In genomic region chr10:80929299-80930226, GRCm38 (mm10) we compare ENCODE assay signal across 8 mouse cellular contexts. TPM values are rescaled to one million over a fixed set of nuclear protein-coding genes. Genes with fewer than 3 reads are reported as not detected.
DNase-seq lines count a peak whose midpoint lies in the region; ATAC-seq and TF ChIP-seq lines count a peak whose summit lies in the region.

Gadd45b (plus strand) TSS chr10:80930073.

- peaks cover 50% of the 10 kb centered on the region for H3K27me3 ChIP-seq in G1E (ENCODE audit: insufficient read depth, low read length)
- peaks cover 32% of the 10 kb centered on the region for H3K27me3 ChIP-seq in forebrain, embryonic 16.5 days (replicated peaks; ENCODE audit: control insufficient read depth, insufficient read depth, low read length)
- no peaks in the 10 kb centered on the region; the same call in 1 of the 2 replicates for H3K27me3 ChIP-seq in lung, embryonic 16.5 days (ENCODE audit: control insufficient read depth, insufficient read depth, low read depth, low read length)

- peak; percentile 0; the same call in 1 of the 2 replicates for TF ChIP-seq CTCF in G1E (IDR thresholded peaks at IDR 0.05; ENCODE audit: low read depth, low read length)

- no peaks in the 10 kb centered on the region for H3K36me3 ChIP-seq in G1E (replicated peaks)
- no peaks in the 10 kb centered on the region for H3K36me3 ChIP-seq in forebrain, embryonic 16.5 days (ENCODE audit: control insufficient read depth, insufficient read depth)
- no peaks in the 10 kb centered on the region for H3K36me3 ChIP-seq in lung, embryonic 16.5 days (ENCODE audit: control insufficient read depth, insufficient read depth, low read length)

- under 1% methylated on average over 54 of the region's 56 CpGs for WGBS in forebrain, embryonic 16.5 days
- WGBS in lung, embryonic 16.5 days, result under 1% methylated on average over 56 of the region's 56 CpGs

- no peaks in the 10 kb centered on the region for H3K9me3 ChIP-seq in G1E (replicated peaks)
- H3K9me3 ChIP-seq in forebrain, embryonic 16.5 days (ENCODE audit: control insufficient read depth, low read length), result no peaks in the 10 kb centered on the region
- no peaks in the 10 kb centered on the region for H3K9me3 ChIP-seq in lung, embryonic 16.5 days (ENCODE audit: control insufficient read depth, low read length)

- H3K27ac ChIP-seq in forebrain, embryonic 16.5 days (ENCODE audit: low read length), result peak within 1 kb of the TSS; percentile 69
- H3K27ac ChIP-seq in lung, embryonic 16.5 days (ENCODE audit: low read length), result peak within 1 kb of the TSS; percentile 99

- peak; percentile 96 for ATAC-seq in G1E (ENCODE audit: extremely low read depth, insufficient number of reproducible peaks, low FRiP score, poor library complexity, severe bottlenecking)
- peak; percentile 91 for ATAC-seq in forebrain, embryonic 16.5 days
- ATAC-seq in hematopoietic stem cell, adult 5-6 weeks (replicated peaks in 1 of 2; ENCODE audit: insufficient read depth in 1 of 2, low FRiP score in 2 of 2, low TSS enrichment in 1 of 2, low read depth in 1 of 2, poor library complexity in 2 of 2, severe bottlenecking in 2 of 2), result peak; percentile 84 to 88
- ATAC-seq in lung, embryonic 16.5 days (ENCODE audit: low read depth), result peak; percentile 90

- H3K4me2 ChIP-seq in forebrain, embryonic 16.5 days (ENCODE audit: low read length), result peak within 1 kb of the TSS; percentile 91
- H3K4me2 ChIP-seq in lung, embryonic 16.5 days (ENCODE audit: low read depth, low read length), result peak within 1 kb of the TSS; percentile 89

- peak within 1 kb of the TSS; percentile 88 for H3K9ac ChIP-seq in forebrain, embryonic 16.5 days (replicated peaks; ENCODE audit: low read depth, low read length)
- H3K9ac ChIP-seq in lung, embryonic 16.5 days (ENCODE audit: low read length), result peak within 1 kb of the TSS; percentile 76

- H3K4me3 ChIP-seq in G1E (ENCODE audit: low read depth, low read length), result peak within 1 kb of the TSS; percentile 77
- H3K4me3 ChIP-seq in forebrain, embryonic 16.5 days (replicated peaks; ENCODE audit: low read length), result peak within 1 kb of the TSS; percentile 61
- peak within 1 kb of the TSS; percentile 66 for H3K4me3 ChIP-seq in lung, embryonic 16.5 days (ENCODE audit: low read length)

- peak; percentile 100 for DNase-seq in G1E (ENCODE audit: low spot score)
- DNase-seq in cerebellum, adult 11-12 months, result peak; percentile 99
- peak; percentile 93 for DNase-seq in layer of hippocampus, adult 9-10 months (ENCODE audit: low spot score)
- DNase-seq in ovary, postnatal 10 days (ENCODE audit: low spot score), result peak; percentile 94
- peak; percentile 99 for DNase-seq in thymus, postnatal 10 days (ENCODE audit: low spot score in 2 of 2)

- H3K4me1 ChIP-seq in G1E (ENCODE audit: insufficient read depth, low read depth, low read length), result peaks cover 58% of the 10 kb centered on the region
- H3K4me1 ChIP-seq in forebrain, embryonic 16.5 days (replicated peaks; ENCODE audit: control insufficient read depth, insufficient read depth, low read length), result peaks cover 49% of the 10 kb centered on the region
- peaks cover 26% of the 10 kb centered on the region for H3K4me1 ChIP-seq in lung, embryonic 16.5 days (replicated peaks; ENCODE audit: control insufficient read depth, insufficient read depth, low read length)

RNA-seq across cellular contexts. Expression of gene Gadd45b, which starts in this region (rescaled TPM):
- total RNA-seq in G1E (2014; fragmentation: Nextera tagmentation), result 2.1 and 5.7 TPM in 2 replicates
- total RNA-seq in G1E (2017), result 1.1 and 1.9 TPM in 2 replicates
- polyA plus RNA-seq in G1E (2012), result 2.8 and 3.7 TPM in 2 replicates
- polyA plus RNA-seq in forebrain, embryonic 16.5 days (2015; fragmentation: Nextera tagmentation; extraction: Ambion mirVana), result 5.8 and 7.0 TPM in 2 replicates
- 24.2 and 25.4 TPM in 2 replicates for total RNA-seq in hematopoietic stem cell, adult 5-6 weeks (2017)
- 57.3 and 63.6 TPM in 2 replicates for polyA plus RNA-seq in lung, embryonic 16.5 days (2015; fragmentation: Nextera tagmentation; extraction: Ambion mirVana)

Comparison
In these comparisons a context has a peak if more than half of its experiments do, and no peak if none do; other contexts are left out.
1. Peak in every context shown above with its lines: DNase-seq, ATAC-seq, H3K4me3 ChIP-seq and H3K27ac ChIP-seq.